ENCODE assay signal across 10 mouse cellular contexts in the genomic region with DNA sequence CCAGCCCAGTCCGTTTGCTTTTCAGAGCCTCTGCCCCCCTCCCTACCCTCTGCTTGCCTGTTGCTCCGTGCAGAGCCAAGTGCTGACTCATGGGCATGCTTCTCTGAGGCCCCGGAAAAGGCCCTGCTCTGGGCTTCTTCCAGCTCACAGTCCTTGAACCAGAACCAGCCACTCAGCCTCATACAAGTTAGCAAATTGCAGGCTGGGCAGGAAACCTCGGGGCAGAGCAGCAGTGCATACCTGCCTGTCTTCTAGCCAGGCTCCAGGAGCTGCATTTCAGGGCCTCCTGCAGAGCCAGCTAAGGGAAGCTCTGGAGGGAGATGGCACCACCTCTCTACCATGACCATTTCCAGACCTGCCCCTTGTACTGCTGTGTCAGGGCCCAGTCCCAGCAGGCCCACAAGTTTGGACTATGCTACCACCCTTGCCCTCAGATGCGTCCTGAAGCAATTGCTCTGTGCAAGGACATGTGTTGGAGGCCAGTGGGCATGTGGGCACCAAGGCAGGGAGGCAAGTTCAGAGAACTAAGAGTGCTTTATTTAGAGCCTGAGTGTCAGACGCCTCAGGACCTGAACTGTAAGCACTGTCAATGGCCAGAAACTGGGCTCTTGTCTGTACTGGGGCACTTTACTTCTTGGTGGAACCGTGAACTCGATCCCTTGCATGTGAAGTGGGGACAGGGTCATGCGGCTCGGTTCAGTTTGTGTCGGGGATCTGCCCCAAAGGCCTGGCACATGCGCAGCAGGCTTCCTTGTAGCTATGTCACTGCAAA. TPM values are rescaled to one million over a fixed set of nuclear protein-coding genes. Genes with fewer than 3 reads are reported as not detected.
DNase-seq lines count a peak whose midpoint lies in the region; ATAC-seq and TF ChIP-seq lines count a peak whose summit lies in the region.
"Had no signal": no experiment of that assay in that cellular context is flagged by ENCODE, and none has a peak within 500 bp of the region (broad histone marks: within the 10 kb centered on the region; RNA-seq: fewer than 3 reads in every experiment).

No protein-coding gene starts in this region.

- TF ChIP-seq CTCF in E14TG2a.4 (conservative IDR thresholded peaks at IDR 0.05; ENCODE audit: low read length), result no peak; the same call in 1 of the 2 replicates
- no peak for TF ChIP-seq CTCF in liver, postnatal 0 days (IDR thresholded peaks at IDR 0.05; ENCODE audit: low read depth)

- H3K4me1 ChIP-seq in E14TG2a.4 (replicated peaks; ENCODE audit: low read depth, low read length), result peaks cover 94% of the 10 kb centered on the region
- peaks cover 3% of the 10 kb centered on the region; the same call in 1 of the 2 replicates for H3K4me1 ChIP-seq in liver, postnatal 0 days (ENCODE audit: insufficient read depth)

- no peak overlapping the region for H3K4me2 ChIP-seq in liver, postnatal 0 days (ENCODE audit: low read depth, low read length)
- H3K4me2 ChIP-seq: hindbrain, embryonic 15.5 days had no signal

- peaks cover 18% of the 10 kb centered on the region for H3K27me3 ChIP-seq in E14TG2a.4 (ENCODE audit: insufficient read depth, low read length)
- H3K27me3 ChIP-seq in liver, postnatal 0 days (ENCODE audit: insufficient read depth, low read length), result no peaks in the 10 kb centered on the region
- H3K27me3 ChIP-seq: hindbrain, embryonic 15.5 days had no signal

- peak overlapping the region; percentile 54 for H3K4me3 ChIP-seq in E14TG2a.4 (replicated peaks; ENCODE audit: low read length)
- H3K4me3 ChIP-seq in liver, postnatal 0 days (ENCODE audit: low read depth, low read length), result no peak overlapping the region
- H3K4me3 ChIP-seq: hindbrain, embryonic 15.5 days had no signal

- WGBS in liver, postnatal 0 days (ENCODE audit: insufficient replicate concordance), result 66% methylated on average over 12 of the region's 12 CpGs

- DNase-seq in frontal cortex, postnatal 36 days (ENCODE audit: low spot score in 2 of 2), result peak; percentile 55 to 61
- no peak for DNase-seq in frontal cortex, postnatal 14 days (ENCODE audit: low spot score in 2 of 2)
- peak; percentile 84 for DNase-seq in cerebellum, adult 9-11 months
- peak; percentile 67 for DNase-seq in heart, postnatal 4 days
- DNase-seq in liver, postnatal 0 days, result no peak
- DNase-seq in testis, postnatal 10 days (ENCODE audit: low spot score), result peak; percentile 65
- DNase-seq in retina, embryonic 14.5 days (ENCODE audit: low spot score), result no peak

- no peak for TF ChIP-seq EP300 in liver, postnatal 0 days (IDR thresholded peaks at IDR 0.05; ENCODE audit: low read depth)

- peaks cover 13% of the 10 kb centered on the region for H3K36me3 ChIP-seq in E14TG2a.4 (ENCODE audit: insufficient read depth, low read length)
- H3K36me3 ChIP-seq in liver, postnatal 0 days (replicated peaks; ENCODE audit: insufficient read depth, low read length), result peaks cover 4% of the 10 kb centered on the region; the same call in 1 of the 2 replicates

- H3K9ac ChIP-seq in liver, postnatal 0 days (replicated peaks), result no peak overlapping the region
- H3K9ac ChIP-seq: hindbrain, embryonic 15.5 days had no signal

- no peaks in the 10 kb centered on the region for H3K9me3 ChIP-seq in E14TG2a.4 (ENCODE audit: low read length)
- H3K9me3 ChIP-seq in liver, postnatal 0 days (ENCODE audit: low read length), result no peaks in the 10 kb centered on the region
- H3K9me3 ChIP-seq: hindbrain, embryonic 15.5 days had no signal

- no peak overlapping the region for H3K27ac ChIP-seq in liver, postnatal 0 days (ENCODE audit: low read depth)
- H3K27ac ChIP-seq: hindbrain, embryonic 15.5 days had no signal

- ATAC-seq in liver, postnatal 0 days, result 0 out of 2 replicates have a peak, but pooled peaks have one; percentile 35

RNA-seq across cellular contexts. Expression of a gene that starts 5.9 kb away (rescaled TPM):
- total RNA-seq in heart, postnatal 4 days (2021), result 1 to 10 TPM; 2.7 to 3.8 TPM
- polyA plus RNA-seq in liver, postnatal 0 days (2015; fragmentation: Nextera tagmentation; extraction: Ambion mirVana), result 0.85 and 1.1 TPM in 2 replicates
- total RNA-seq: neutrophil, adult 5-6 weeks had no signal

RNA-seq across cellular contexts. Expression of a gene that starts 18.9 kb away (rescaled TPM):
- total RNA-seq in heart, postnatal 4 days (2021), result 10 to 100 TPM; 10.1 to 10.5 TPM
- 3.8 and 4.0 TPM in 2 replicates for polyA plus RNA-seq in liver, postnatal 0 days (2015; fragmentation: Nextera tagmentation; extraction: Ambion mirVana)

Comparison
In these comparisons a context has a peak if more than half of its experiments do, and no peak if none do; other contexts are left out.
1. DNase-seq: peak in frontal cortex, postnatal 36 days (2 of 2), cerebellum, adult 9-11 months (single experiment), heart, postnatal 4 days (single experiment) and testis, postnatal 10 days (single experiment); none in frontal cortex, postnatal 14 days (0 of 2), liver, postnatal 0 days (single experiment) and retina, embryonic 14.5 days (single experiment).